Mouse (Mus musculus): Measurements from ENCODE around the gene P4ha1.
"Not testable (repeated sequence)": the region's sequence is repeated elsewhere in the genome, so short reads cannot be mapped to it uniquely, and the experiment has no call there.

Gene P4ha1

GRCm38 (mm10) chr10:59368729-59369128, 45.6 kb downstream of the P4ha1 start:
- no peak for DNase-seq (ENCODE audit: low read depth, low spot score)

- no peak for DNase-seq (ENCODE audit: low read depth, low spot score)
These were observed 46.3 kb downstream of the P4ha1 start for GRCm38 (mm10) chr10:59369426-59369825.

- DNase-seq (ENCODE audit: low read depth, low spot score): no peak
These were observed 54.8 kb downstream of the P4ha1 start for GRCm38 (mm10) chr10:59377906-59378305.

GRCm38 (mm10) chr10:59378728-59379127, 55.6 kb downstream of the P4ha1 start:
- DNase-seq (ENCODE audit: low read depth, low spot score): peak; percentile 20

- no peak for DNase-seq (ENCODE audit: low read depth, low spot score)
These were observed 56.8 kb downstream of the P4ha1 start for GRCm38 (mm10) chr10:59379927-59380326.

GRCm38 (mm10) chr10:59380411-59380821, 57.3 kb downstream of the P4ha1 start:
- peak; percentile 20 for DNase-seq (ENCODE audit: low read depth, low spot score)

GRCm38 (mm10) chr10:59381563-59381962, 58.5 kb downstream of the P4ha1 start:
- not testable (repeated sequence) for DNase-seq (ENCODE audit: low read depth, low spot score)

GRCm38 (mm10) chr10:59386951-59387350, 63.9 kb downstream of the P4ha1 start:
- no peak for DNase-seq (ENCODE audit: low read depth, low spot score)

GRCm38 (mm10) chr10:59389652-59390051, 66.6 kb downstream of the P4ha1 start:
- DNase-seq (ENCODE audit: low read depth, low spot score): no peak

- no peak for DNase-seq (ENCODE audit: low read depth, low spot score)
These were observed 68.8 kb downstream of the P4ha1 start for GRCm38 (mm10) chr10:59391907-59392306.

- DNase-seq (ENCODE audit: low read depth, low spot score): not testable (repeated sequence)
These were observed 72.4 kb downstream of the P4ha1 start, which contains the start of gene Gm10273 for GRCm38 (mm10) chr10:59395461-59395860. Gm10273 (plus strand) TSS chr10:59395632.

- no peak for DNase-seq (ENCODE audit: low read depth, low spot score)
These were observed 80.0 kb downstream of the P4ha1 start, which contains the start of gene Pla2g12b for GRCm38 (mm10) chr10:59402899-59403792. Pla2g12b (plus strand) TSS chr10:59403660.

GRCm38 (mm10) chr10:59403793-59404149, 80.7 kb downstream of the P4ha1 start:
- no peak for DNase-seq (ENCODE audit: low read depth, low spot score)

GRCm38 (mm10) chr10:59408499-59408898, 85.4 kb downstream of the P4ha1 start:
- no peak for DNase-seq (ENCODE audit: low read depth, low spot score)

GRCm38 (mm10) chr10:59410264-59410663, 87.2 kb downstream of the P4ha1 start:
- peak; percentile 33 for DNase-seq (ENCODE audit: low read depth, low spot score)

GRCm38 (mm10) chr10:59413711-59414110, 90.6 kb downstream of the P4ha1 start:
- DNase-seq (ENCODE audit: low read depth, low spot score): peak; percentile 27

- no peak for DNase-seq (ENCODE audit: low read depth, low spot score)
These were observed 93.5 kb downstream of the P4ha1 start for GRCm38 (mm10) chr10:59416623-59417022.

GRCm38 (mm10) chr10:59419516-59419915, 96.4 kb downstream of the P4ha1 start:
- no peak for DNase-seq (ENCODE audit: low read depth, low spot score)
